Mouse (Mus musculus) CD4-positive naive resting alpha-beta T cell, adult 76 days (primary cell): Measurements from ENCODE around the gene Rubcn. TPM values are rescaled to one million over a fixed set of nuclear protein-coding genes. Genes with fewer than 3 reads are reported as not detected.

ENCODE experiments used
- total RNA-seq: library from RNA; stranded (reverse); gene quantifications from one replicate; pipeline ENCODE4 v1.2.4, GENCODE M21; 2023

Rubcn gene
- total RNA-seq: 21.1 TPM

GRCm38 (mm10) chr16:32877343-32878156 lies at the start of gene Rubcn, which contains the start of gene Fyttd1:
Gene Rubcn (minus strand): TSS chr16:32877766.
Gene Fyttd1 (plus strand): TSS chr16:32877500.

GRCm38 (mm10) chr16:32913937-32914881 lies 36.6 kb upstream of the Rubcn start, which contains the start of gene Lrch3:
Gene Lrch3 (plus strand): TSS chr16:32914100.

GRCm38 (mm10) chr16:32810321-32810720 lies 67.2 kb downstream of the Rubcn start, which contains the start of gene Smbd1:
Gene Smbd1 (minus strand): TSS chr16:32810477.

GRCm38 (mm10) chr16:32797426-32797689 lies 80.2 kb downstream of the Rubcn start, which contains the start of gene Muc20:
Gene Muc20 (minus strand): TSS chr16:32797435.

Other genes with a start within 250 kb of the Rubcn start
- gene Tnk2, start 233.9 kb downstream of the Rubcn start, total RNA-seq: 66.5 TPM
- not detected for gene Muc4, start 141.9 kb downstream of the Rubcn start, total RNA-seq
- not detected for gene Muc20, start 80.3 kb downstream of the Rubcn start, total RNA-seq
- not detected for gene Smbd1, start 67.3 kb downstream of the Rubcn start, total RNA-seq
- 66.5 TPM for gene Fyttd1, start 266 bp downstream of the Rubcn start, total RNA-seq
- 91.7 TPM for gene Lrch3, start 36.3 kb upstream of the Rubcn start, total RNA-seq
- gene Iqcg, start 178.5 kb upstream of the Rubcn start, total RNA-seq: 0.47 TPM
- gene Rpl35a, start 178.7 kb upstream of the Rubcn start, total RNA-seq: 1,804 TPM
- gene Lmln, start 184.8 kb upstream of the Rubcn start, total RNA-seq: 2.0 TPM